Mouse (Mus musculus) midbrain, embryonic 16.5 days (tissue): ENCODE measurements at regions not wholly inside any gene's neighbourhood (a gene's known extent, or its start where the extent isn't known, plus 50 kb on each side); places are given as distances from the start of the nearest gene placed in this dataset.

ENCODE experiments used
- ATAC-seq: fragments of 200-750 bp; cut with Nextera tagmentation; 2 replicates; pipeline ENCODE4 v1.8.0; 2017; ENCODE audit warnings: moderate TSS enrichment
- H3K27ac ChIP-seq: fragments of 300-500 bp; sonication (generic); 2 replicates; pipeline ENCODE4 v1.5.1; 2014; ENCODE audit warnings: mild to moderate bottlenecking, low read length, mixed read lengths
- H3K27me3 ChIP-seq: fragments of 300-500 bp; sonication (generic); 2 replicates; pipeline ENCODE4 v1.6.1; 2014; ENCODE audit warnings: low read depth, low read length, mixed read lengths; ENCODE audit not compliant: control insufficient read depth, insufficient read depth
- H3K36me3 ChIP-seq: fragments of 300-500 bp; sonication (generic); 2 replicates; pipeline ENCODE4 v1.6.1; 2014; ENCODE audit warnings: mild to moderate bottlenecking, low read length, moderate library complexity, mixed read lengths; ENCODE audit not compliant: control insufficient read depth, insufficient read depth
- H3K4me1 ChIP-seq: fragments of 300-500 bp; sonication (generic); 2 replicates; pipeline ENCODE4 v1.6.1; 2014; ENCODE audit warnings: mild to moderate bottlenecking, low read length, mixed read lengths; ENCODE audit not compliant: control insufficient read depth, insufficient read depth
- H3K4me2 ChIP-seq: fragments of 300-500 bp; sonication (generic); 2 replicates; pipeline ENCODE4 v1.6.1; 2014; ENCODE audit warnings: mild to moderate bottlenecking, low read length, mixed read lengths
- H3K4me3 ChIP-seq: fragments of 300-500 bp; sonication (generic); 2 replicates; pipeline ENCODE4 v1.5.1; 2014; ENCODE audit warnings: low read depth, mild to moderate bottlenecking, low read length, moderate library complexity, mixed read lengths
- H3K9ac ChIP-seq: fragments of 300-500 bp; sonication (generic); 2 replicates; pipeline ENCODE4 v1.6.1; 2014; ENCODE audit warnings: low read depth, low read length, mixed read lengths
- H3K9me3 ChIP-seq: fragments of 300-500 bp; sonication (generic); replicated peaks from 2 replicates; pipeline ENCODE4 v1.6.1; 2014; ENCODE audit warnings: mild to moderate bottlenecking, low read length, mixed read lengths; ENCODE audit not compliant: control insufficient read depth, poor library complexity, severe bottlenecking
- WGBS: fragments of 180-500 bp; shearing (Covaris S2); extraction: QIAGEN DNeasy Blood & Tissue Kit; methylation state at CpG from one replicate; pipeline ENCODE4 v1.1.7; 2014; 5-methylcytosine and 5-hydroxymethylcytosine counted together

- no peak overlapping the region for H3K4me2 ChIP-seq
- H3K36me3 ChIP-seq, result no peaks in the 10 kb centered on the region
- 90% methylated on average over 5 of the region's 5 CpGs for WGBS
- no peak overlapping the region for H3K4me3 ChIP-seq
- H3K27me3 ChIP-seq, result no peaks in the 10 kb centered on the region
- H3K9me3 ChIP-seq, result no peaks in the 10 kb centered on the region
- H3K27ac ChIP-seq, result no peak overlapping the region
- H3K4me1 ChIP-seq, result no peaks in the 10 kb centered on the region
- ATAC-seq, result no peak
- H3K9ac ChIP-seq, result no peak overlapping the region
Observed at GRCm38 (mm10) chr16:52513546-52514409, 59.9 kb upstream of the Alcam start.

GRCm38 (mm10) chr16:52508633-52509379 lies 54.9 kb upstream of the Alcam start:
- H3K9ac ChIP-seq, result no peak overlapping the region
- 73% methylated on average over 10 of the region's 10 CpGs for WGBS
- no peaks in the 10 kb centered on the region for H3K27me3 ChIP-seq
- no peaks in the 10 kb centered on the region for H3K4me1 ChIP-seq
- no peak overlapping the region for H3K4me2 ChIP-seq
- no peaks in the 10 kb centered on the region for H3K36me3 ChIP-seq
- H3K27ac ChIP-seq, result no peak overlapping the region
- H3K9me3 ChIP-seq, result no peaks in the 10 kb centered on the region
- no peak overlapping the region for H3K4me3 ChIP-seq
- no peak for ATAC-seq
